In the genomic region with DNA sequence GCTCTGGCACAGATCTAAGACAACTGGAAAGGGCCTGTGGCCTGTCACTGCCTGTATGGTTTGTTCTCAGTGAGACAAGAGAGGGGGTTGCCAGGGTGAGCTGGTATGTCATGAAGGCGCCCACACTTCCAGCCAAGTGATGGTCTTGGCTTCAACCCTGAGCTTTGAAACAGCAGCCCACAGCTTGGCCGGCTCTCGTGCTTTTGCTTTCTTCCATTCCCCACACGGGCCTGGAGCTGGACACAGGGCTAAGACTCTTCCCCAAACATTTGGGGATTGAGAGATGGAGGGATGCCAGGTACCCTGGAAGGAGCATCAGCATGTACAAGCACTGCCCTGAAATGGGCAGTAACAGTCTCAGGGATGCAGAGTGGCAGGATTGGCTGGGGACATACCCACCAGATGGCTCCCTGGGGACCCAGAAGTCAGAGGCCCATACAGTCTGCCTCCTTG, we compare ENCODE assay signal across 15 mouse cellular contexts. TPM values are rescaled to one million over a fixed set of nuclear protein-coding genes. Genes with fewer than 3 reads are reported as not detected.
A peak's percentile ranks its signal among the peaks of the same experiment; 100 is the strongest.
DNase-seq lines count a peak whose midpoint lies in the region; ATAC-seq lines count a peak whose summit lies in the region.
"Had no signal": no experiment of that assay in that cellular context is flagged by ENCODE, and none has a peak within 500 bp of the region (broad histone marks: within the 10 kb centered on the region; RNA-seq: fewer than 3 reads in every experiment).

No protein-coding gene starts in this region.

- H3K27ac ChIP-seq in hindbrain, embryonic 14.5 days: no peak overlapping the region
- no peak overlapping the region for H3K27ac ChIP-seq in hindbrain, embryonic 12.5 days
- no peak overlapping the region for H3K27ac ChIP-seq in neural tube, embryonic 13.5 days (replicated peaks)
- no peak overlapping the region for H3K27ac ChIP-seq in neural tube, embryonic 15.5 days (replicated peaks)
- H3K27ac ChIP-seq: liver, embryonic 13.5 days; stomach, embryonic 15.5 days had no signal

- ATAC-seq in hindbrain, embryonic 14.5 days (ENCODE audit: low FRiP score): peak; percentile 57; the same call in 1 of the 2 replicates
- ATAC-seq in hindbrain, embryonic 12.5 days (ENCODE audit: low FRiP score): no peak
- ATAC-seq in neural tube, embryonic 13.5 days (ENCODE audit: low read depth): peak; percentile 53; the same call in 1 of the 2 replicates
- peak; percentile 81 for ATAC-seq in neural tube, embryonic 15.5 days (ENCODE audit: low FRiP score)
- ATAC-seq: Patski had no signal

- no peak overlapping the region for H3K4me2 ChIP-seq in hindbrain, embryonic 14.5 days (replicated peaks)
- no peak overlapping the region for H3K4me2 ChIP-seq in hindbrain, embryonic 12.5 days (replicated peaks)
- no peak overlapping the region for H3K4me2 ChIP-seq in neural tube, embryonic 13.5 days
- H3K4me2 ChIP-seq in neural tube, embryonic 15.5 days: no peak overlapping the region
- H3K4me2 ChIP-seq: liver, embryonic 13.5 days; stomach, embryonic 15.5 days had no signal

- peaks cover 17% of the 10 kb centered on the region for H3K36me3 ChIP-seq in hindbrain, embryonic 14.5 days (replicated peaks; ENCODE audit: control insufficient read depth, insufficient read depth)
- H3K36me3 ChIP-seq in hindbrain, embryonic 12.5 days: peaks cover 15% of the 10 kb centered on the region; the same call in 1 of the 2 replicates
- H3K36me3 ChIP-seq in neural tube, embryonic 13.5 days: peaks cover 21% of the 10 kb centered on the region
- H3K36me3 ChIP-seq in neural tube, embryonic 15.5 days: peaks cover 20% of the 10 kb centered on the region; the same call in 1 of the 2 replicates
- H3K36me3 ChIP-seq: stomach, embryonic 15.5 days had no signal

- no peak overlapping the region for H3K9ac ChIP-seq in hindbrain, embryonic 14.5 days
- H3K9ac ChIP-seq in hindbrain, embryonic 12.5 days: no peak overlapping the region
- H3K9ac ChIP-seq in neural tube, embryonic 13.5 days: no peak overlapping the region
- H3K9ac ChIP-seq in neural tube, embryonic 15.5 days (replicated peaks): no peak overlapping the region
- H3K9ac ChIP-seq: liver, embryonic 13.5 days; stomach, embryonic 15.5 days had no signal

- no peaks in the 10 kb centered on the region for H3K9me3 ChIP-seq in hindbrain, embryonic 14.5 days (ENCODE audit: control insufficient read depth, low read length)
- H3K9me3 ChIP-seq in hindbrain, embryonic 12.5 days (replicated peaks): no peaks in the 10 kb centered on the region
- no peaks in the 10 kb centered on the region for H3K9me3 ChIP-seq in neural tube, embryonic 13.5 days
- H3K9me3 ChIP-seq in neural tube, embryonic 15.5 days (replicated peaks): no peaks in the 10 kb centered on the region
- H3K9me3 ChIP-seq: liver, embryonic 13.5 days; stomach, embryonic 15.5 days had no signal

- H3K4me3 ChIP-seq in hindbrain, embryonic 14.5 days (replicated peaks; ENCODE audit: low read length): no peak overlapping the region
- H3K4me3 ChIP-seq in hindbrain, embryonic 12.5 days: no peak overlapping the region
- no peak overlapping the region for H3K4me3 ChIP-seq in neural tube, embryonic 13.5 days
- no peak overlapping the region for H3K4me3 ChIP-seq in neural tube, embryonic 15.5 days (replicated peaks)
- H3K4me3 ChIP-seq: liver, embryonic 13.5 days; megakaryocyte, embryonic 14.5 days; stomach, embryonic 15.5 days had no signal

- DNase-seq in hindbrain, embryonic 14.5 days (ENCODE audit: low spot score): peak; percentile 27
- DNase-seq in neural tube, embryonic 10.5 days (ENCODE audit: extremely low spot score, low spot score): no peak
- peak; percentile 66 to 75 for DNase-seq in cerebellum, postnatal 10 days
- no peak for DNase-seq in ovary, postnatal 36 days (ENCODE audit: low spot score)
- DNase-seq: heart, adult 18-20 months; heart, postnatal 4 days; kidney, adult 2 months; liver, embryonic 13.5 days; thymus, postnatal 4 days had no signal

- WGBS in hindbrain, embryonic 14.5 days: 78% methylated on average over 4 of the region's 4 CpGs
- 90% methylated on average over 4 of the region's 4 CpGs for WGBS in hindbrain, embryonic 12.5 days
- WGBS in neural tube, embryonic 13.5 days: 79% methylated on average over 4 of the region's 4 CpGs
- whole genome bisulfite sequencing in neural tube, embryonic 15.5 days: 81% methylated on average over 4 of the region's 4 CpGs

- H3K4me1 ChIP-seq in hindbrain, embryonic 14.5 days (replicated peaks; ENCODE audit: control insufficient read depth, insufficient read depth, low read length): peaks cover under 1% of the 10 kb centered on the region; the same call in 1 of the 2 replicates
- H3K4me1 ChIP-seq in hindbrain, embryonic 12.5 days: peaks cover 5% of the 10 kb centered on the region
- H3K4me1 ChIP-seq in neural tube, embryonic 13.5 days (replicated peaks): peaks cover 8% of the 10 kb centered on the region
- H3K4me1 ChIP-seq in neural tube, embryonic 15.5 days: peaks cover 9% of the 10 kb centered on the region
- H3K4me1 ChIP-seq: liver, embryonic 13.5 days had no signal

- H3K27me3 ChIP-seq in hindbrain, embryonic 14.5 days (ENCODE audit: control insufficient read depth, insufficient read depth, low read length): no peaks in the 10 kb centered on the region
- H3K27me3 ChIP-seq in hindbrain, embryonic 12.5 days: no peaks in the 10 kb centered on the region
- H3K27me3 ChIP-seq in neural tube, embryonic 13.5 days: no peaks in the 10 kb centered on the region
- no peaks in the 10 kb centered on the region for H3K27me3 ChIP-seq in neural tube, embryonic 15.5 days (replicated peaks)
- H3K27me3 ChIP-seq: liver, embryonic 13.5 days; Patski; stomach, embryonic 15.5 days had no signal

RNA-seq across cellular contexts. Expression of gene Ltbp2, which starts 36.3 kb away (rescaled TPM):
- 0.07 and 0.14 TPM in 2 replicates for polyA plus RNA-seq in hindbrain, embryonic 14.5 days (2014; fragmentation: Nextera tagmentation; extraction: Ambion mirVana)
- 0.45 and 0.47 TPM in 2 replicates for polyA plus RNA-seq in hindbrain, embryonic 12.5 days (2016; fragmentation: Nextera tagmentation; extraction: Ambion mirVana)
- 0.08 and 0.21 TPM in 2 replicates for polyA plus RNA-seq in neural tube, embryonic 13.5 days (2015; fragmentation: Nextera tagmentation; extraction: Ambion mirVana)
- 0.22 and 0.47 TPM in 2 replicates for polyA plus RNA-seq in neural tube, embryonic 15.5 days (2015; fragmentation: Nextera tagmentation; extraction: Ambion mirVana)

RNA-seq across cellular contexts. Expression of gene Fcf1, which starts 58.0 kb away (rescaled TPM):
- 77.0 and 85.9 TPM in 2 replicates for polyA plus RNA-seq in hindbrain, embryonic 14.5 days (2014; fragmentation: Nextera tagmentation; extraction: Ambion mirVana)
- polyA plus RNA-seq in hindbrain, embryonic 12.5 days (2016; fragmentation: Nextera tagmentation; extraction: Ambion mirVana): 112 and 120 TPM in 2 replicates
- 118 and 129 TPM in 2 replicates for polyA plus RNA-seq in neural tube, embryonic 13.5 days (2015; fragmentation: Nextera tagmentation; extraction: Ambion mirVana)
- 83.3 and 94.9 TPM in 2 replicates for polyA plus RNA-seq in neural tube, embryonic 15.5 days (2015; fragmentation: Nextera tagmentation; extraction: Ambion mirVana)

RNA-seq across cellular contexts. Expression of gene Arel1, which starts 58.0 kb away (rescaled TPM):
- 41.0 and 45.0 TPM in 2 replicates for polyA plus RNA-seq in hindbrain, embryonic 14.5 days (2014; fragmentation: Nextera tagmentation; extraction: Ambion mirVana)
- polyA plus RNA-seq in hindbrain, embryonic 12.5 days (2016; fragmentation: Nextera tagmentation; extraction: Ambion mirVana): 31.3 and 33.0 TPM in 2 replicates
- polyA plus RNA-seq in neural tube, embryonic 13.5 days (2015; fragmentation: Nextera tagmentation; extraction: Ambion mirVana): 26.2 and 28.5 TPM in 2 replicates
- 28.1 and 29.6 TPM in 2 replicates for polyA plus RNA-seq in neural tube, embryonic 15.5 days (2015; fragmentation: Nextera tagmentation; extraction: Ambion mirVana)

Comparison
In these comparisons a context has a peak if more than half of its experiments do, and no peak if none do; other contexts are left out.
1. DNase-seq: peak in hindbrain, embryonic 14.5 days (single experiment) and cerebellum, postnatal 10 days (2 of 2); none in neural tube, embryonic 10.5 days (single experiment) and ovary, postnatal 36 days (single experiment).